Mouse (Mus musculus): Measurements from ENCODE around the gene Dnm3. TPM values are rescaled to one million over a fixed set of nuclear protein-coding genes. Genes with fewer than 3 reads are reported as not detected.

Dnm3 gene
- polyA plus RNA-seq, 1 experiment from 2014 or later, result 2.8 TPM

- H3K4me1 ChIP-seq (replicated peaks; ENCODE audit: control insufficient read depth, insufficient read depth, low read length), result no peaks in the 10 kb centered on the region
- H3K9ac ChIP-seq (ENCODE audit: low read length), result no peak overlapping the region
- H3K4me2 ChIP-seq (ENCODE audit: low read depth, low read length), result no peak overlapping the region
- no peaks in the 10 kb centered on the region for H3K27me3 ChIP-seq (ENCODE audit: control insufficient read depth, insufficient read depth, low read depth, low read length)
- no peak overlapping the region for H3K4me3 ChIP-seq (ENCODE audit: low read length)
- 79% methylated on average over 4 of the region's 4 CpGs for WGBS
- no peaks in the 10 kb centered on the region for H3K36me3 ChIP-seq (ENCODE audit: control insufficient read depth, insufficient read depth, low read length)
- ATAC-seq (ENCODE audit: low read depth), result no peak
- H3K9me3 ChIP-seq (ENCODE audit: control insufficient read depth, low read length), result no peaks in the 10 kb centered on the region
- no peak overlapping the region for H3K27ac ChIP-seq (ENCODE audit: low read length)
Measured at GRCm38 (mm10) chr1:162354780-162355179, 123.1 kb downstream of the Dnm3 start.

- Histone ChIP-seq H3K4me3 (ENCODE audit: low read length) (no peak overlapping the region), H3K4me2 (ENCODE audit: low read depth, low read length) (no peak overlapping the region), H3K9me3 (ENCODE audit: control insufficient read depth, low read length) (no peaks in the 10 kb centered on the region), H3K9ac (ENCODE audit: low read length) (no peak overlapping the region), H3K4me1 (replicated peaks; ENCODE audit: control insufficient read depth, insufficient read depth, low read length) (no peaks in the 10 kb centered on the region), H3K27ac (ENCODE audit: low read length) (no peak overlapping the region), H3K27me3 (ENCODE audit: control insufficient read depth, insufficient read depth, low read depth, low read length) (no peaks in the 10 kb centered on the region), H3K36me3 (ENCODE audit: control insufficient read depth, insufficient read depth, low read length) (no peaks in the 10 kb centered on the region)
- WGBS, result 87% methylated on average over 4 of the region's 4 CpGs
- ATAC-seq (ENCODE audit: low read depth), result no peak
Measured at GRCm38 (mm10) chr1:162353831-162354230, 124.0 kb downstream of the Dnm3 start.

GRCm38 (mm10) chr1:162349306-162349705 lies 128.5 kb downstream of the Dnm3 start:
- Histone ChIP-seq H3K9me3 (ENCODE audit: control insufficient read depth, low read length) (no peaks in the 10 kb centered on the region), H3K9ac (ENCODE audit: low read length) (no peak overlapping the region), H3K36me3 (ENCODE audit: control insufficient read depth, insufficient read depth, low read length) (no peaks in the 10 kb centered on the region), H3K27me3 (ENCODE audit: control insufficient read depth, insufficient read depth, low read depth, low read length) (no peaks in the 10 kb centered on the region), H3K27ac (ENCODE audit: low read length) (no peak overlapping the region), H3K4me1 (replicated peaks; ENCODE audit: control insufficient read depth, insufficient read depth, low read length) (no peaks in the 10 kb centered on the region), H3K4me3 (ENCODE audit: low read length) (no peak overlapping the region), H3K4me2 (ENCODE audit: low read depth, low read length) (no peak overlapping the region)
- ATAC-seq (ENCODE audit: low read depth), result no peak
- 76% methylated on average over 6 of the region's 6 CpGs for WGBS

GRCm38 (mm10) chr1:162346456-162347011 lies 131.3 kb downstream of the Dnm3 start:
- H3K4me3 ChIP-seq (ENCODE audit: low read length), result no peak overlapping the region
- H3K4me1 ChIP-seq (replicated peaks; ENCODE audit: control insufficient read depth, insufficient read depth, low read length), result no peaks in the 10 kb centered on the region
- no peak for ATAC-seq (ENCODE audit: low read depth)
- no peaks in the 10 kb centered on the region for H3K27me3 ChIP-seq (ENCODE audit: control insufficient read depth, insufficient read depth, low read depth, low read length)
- no peak overlapping the region for H3K9ac ChIP-seq (ENCODE audit: low read length)
- H3K9me3 ChIP-seq (ENCODE audit: control insufficient read depth, low read length), result no peaks in the 10 kb centered on the region
- no peak overlapping the region for H3K4me2 ChIP-seq (ENCODE audit: low read depth, low read length)
- WGBS, result 73% methylated on average over 4 of the region's 4 CpGs
- H3K27ac ChIP-seq (ENCODE audit: low read length), result no peak overlapping the region
- H3K36me3 ChIP-seq (ENCODE audit: control insufficient read depth, insufficient read depth, low read length), result no peaks in the 10 kb centered on the region

GRCm38 (mm10) chr1:162337170-162337569 lies 140.7 kb downstream of the Dnm3 start:
- no peaks in the 10 kb centered on the region for H3K4me1 ChIP-seq (replicated peaks; ENCODE audit: control insufficient read depth, insufficient read depth, low read length)
- H3K36me3 ChIP-seq (ENCODE audit: control insufficient read depth, insufficient read depth, low read length), result no peaks in the 10 kb centered on the region
- ATAC-seq (ENCODE audit: low read depth), result no peak
- no peak overlapping the region for H3K4me2 ChIP-seq (ENCODE audit: low read depth, low read length)
- no peak overlapping the region for H3K9ac ChIP-seq (ENCODE audit: low read length)
- no peak overlapping the region for H3K27ac ChIP-seq (ENCODE audit: low read length)
- H3K27me3 ChIP-seq (ENCODE audit: control insufficient read depth, insufficient read depth, low read depth, low read length), result no peaks in the 10 kb centered on the region
- WGBS, result 67% methylated on average over 1 of the region's 1 CpGs
- H3K4me3 ChIP-seq (ENCODE audit: low read length), result no peak overlapping the region
- H3K9me3 ChIP-seq (ENCODE audit: control insufficient read depth, low read length), result no peaks in the 10 kb centered on the region

- Histone ChIP-seq H3K9ac (ENCODE audit: low read length) (no peak overlapping the region), H3K4me1 (replicated peaks; ENCODE audit: control insufficient read depth, insufficient read depth, low read length) (no peaks in the 10 kb centered on the region), H3K27me3 (ENCODE audit: control insufficient read depth, insufficient read depth, low read depth, low read length) (no peaks in the 10 kb centered on the region), H3K27ac (ENCODE audit: low read length) (no peak overlapping the region), H3K4me3 (ENCODE audit: low read length) (no peak overlapping the region), H3K36me3 (ENCODE audit: control insufficient read depth, insufficient read depth, low read length) (no peaks in the 10 kb centered on the region), H3K9me3 (ENCODE audit: control insufficient read depth, low read length) (no peaks in the 10 kb centered on the region), H3K4me2 (ENCODE audit: low read depth, low read length) (no peak overlapping the region)
- 19% methylated on average over 1 of the region's 1 CpGs for WGBS
- ATAC-seq (ENCODE audit: low read depth), result no peak
Measured at GRCm38 (mm10) chr1:162336640-162337039, 141.2 kb downstream of the Dnm3 start.

- no peak overlapping the region for H3K27ac ChIP-seq (ENCODE audit: low read length)
- H3K9me3 ChIP-seq (ENCODE audit: control insufficient read depth, low read length), result no peaks in the 10 kb centered on the region
- ATAC-seq (ENCODE audit: low read depth), result no peak
- H3K4me1 ChIP-seq (replicated peaks; ENCODE audit: control insufficient read depth, insufficient read depth, low read length), result no peaks in the 10 kb centered on the region
- WGBS, result 70% methylated on average over 3 of the region's 3 CpGs
- no peaks in the 10 kb centered on the region for H3K36me3 ChIP-seq (ENCODE audit: control insufficient read depth, insufficient read depth, low read length)
- no peak overlapping the region for H3K4me2 ChIP-seq (ENCODE audit: low read depth, low read length)
- no peaks in the 10 kb centered on the region for H3K27me3 ChIP-seq (ENCODE audit: control insufficient read depth, insufficient read depth, low read depth, low read length)
- H3K4me3 ChIP-seq (ENCODE audit: low read length), result no peak overlapping the region
- H3K9ac ChIP-seq (ENCODE audit: low read length), result no peak overlapping the region
Measured at GRCm38 (mm10) chr1:162336224-162336623, 141.6 kb downstream of the Dnm3 start.

- Histone ChIP-seq H3K36me3 (ENCODE audit: control insufficient read depth, insufficient read depth, low read length) (no peaks in the 10 kb centered on the region), H3K4me1 (replicated peaks; ENCODE audit: control insufficient read depth, insufficient read depth, low read length) (no peaks in the 10 kb centered on the region), H3K9ac (ENCODE audit: low read length) (no peak overlapping the region), H3K4me3 (ENCODE audit: low read length) (no peak overlapping the region), H3K4me2 (ENCODE audit: low read depth, low read length) (no peak overlapping the region), H3K27me3 (ENCODE audit: control insufficient read depth, insufficient read depth, low read depth, low read length) (no peaks in the 10 kb centered on the region), H3K27ac (ENCODE audit: low read length) (no peak overlapping the region), H3K9me3 (ENCODE audit: control insufficient read depth, low read length) (no peaks in the 10 kb centered on the region)
- ATAC-seq (ENCODE audit: low read depth), result no peak
- WGBS, result 61% methylated on average over 4 of the region's 4 CpGs
Measured at GRCm38 (mm10) chr1:162328673-162329072, 149.2 kb downstream of the Dnm3 start.

GRCm38 (mm10) chr1:162327631-162328030 lies 150.2 kb downstream of the Dnm3 start:
- 62% methylated on average over 2 of the region's 2 CpGs for WGBS
- Histone ChIP-seq H3K4me1 (replicated peaks; ENCODE audit: control insufficient read depth, insufficient read depth, low read length) (no peaks in the 10 kb centered on the region), H3K27me3 (ENCODE audit: control insufficient read depth, insufficient read depth, low read depth, low read length) (no peaks in the 10 kb centered on the region), H3K4me2 (ENCODE audit: low read depth, low read length) (no peak overlapping the region), H3K27ac (ENCODE audit: low read length) (no peak overlapping the region), H3K4me3 (ENCODE audit: low read length) (no peak overlapping the region), H3K9ac (ENCODE audit: low read length) (no peak overlapping the region), H3K36me3 (ENCODE audit: control insufficient read depth, insufficient read depth, low read length) (no peaks in the 10 kb centered on the region), H3K9me3 (ENCODE audit: control insufficient read depth, low read length) (no peaks in the 10 kb centered on the region)
- no peak for ATAC-seq (ENCODE audit: low read depth)

- Histone ChIP-seq H3K4me1 (replicated peaks; ENCODE audit: control insufficient read depth, insufficient read depth, low read length) (no peaks in the 10 kb centered on the region), H3K27ac (ENCODE audit: low read length) (no peak overlapping the region), H3K27me3 (ENCODE audit: control insufficient read depth, insufficient read depth, low read depth, low read length) (no peaks in the 10 kb centered on the region), H3K9ac (ENCODE audit: low read length) (no peak overlapping the region), H3K4me3 (ENCODE audit: low read length) (no peak overlapping the region), H3K4me2 (ENCODE audit: low read depth, low read length) (no peak overlapping the region), H3K36me3 (ENCODE audit: control insufficient read depth, insufficient read depth, low read length) (no peaks in the 10 kb centered on the region), H3K9me3 (ENCODE audit: control insufficient read depth, low read length) (no peaks in the 10 kb centered on the region)
- ATAC-seq (ENCODE audit: low read depth), result no peak
- WGBS, result 67% methylated on average over 4 of the region's 4 CpGs
Measured at GRCm38 (mm10) chr1:162324412-162324811, 153.4 kb downstream of the Dnm3 start.
